ENCODE assay signal across 11 mouse cellular contexts in genomic region chr14:120347410-120348315, GRCm38 (mm10).
A peak's percentile ranks its signal among the peaks of the same experiment; 100 is the strongest.
DNase-seq lines count a peak whose midpoint lies in the region; ATAC-seq and TF ChIP-seq lines count a peak whose summit lies in the region.
"Had no signal": no experiment of that assay in that cellular context is flagged by ENCODE, and none has a peak within 500 bp of the region (broad histone marks: within the 10 kb centered on the region; RNA-seq: fewer than 3 reads in every experiment).

No protein-coding gene starts in this region.

- intact Hi-C loops in left cerebral cortex, adult 2 months (cut with DNase I) = no loop called here

- no peaks in the 10 kb centered on the region for H3K9me3 ChIP-seq in forebrain, embryonic 11.5 days (ENCODE audit: control insufficient read depth, low read length)
- H3K9me3 ChIP-seq in forebrain, embryonic 14.5 days (replicated peaks; ENCODE audit: control insufficient read depth, low read length) = no peaks in the 10 kb centered on the region; the same call in 1 of the 2 replicates
- H3K9me3 ChIP-seq in embryonic facial prominence, embryonic 10.5 days = peaks cover 18% of the 10 kb centered on the region

- no peaks in the 10 kb centered on the region for H3K4me1 ChIP-seq in forebrain, embryonic 11.5 days (replicated peaks; ENCODE audit: control insufficient read depth, insufficient read depth, low read length)
- no peaks in the 10 kb centered on the region for H3K4me1 ChIP-seq in forebrain, embryonic 14.5 days (ENCODE audit: control insufficient read depth, insufficient read depth, low read length)
- peaks cover 18% of the 10 kb centered on the region for H3K4me1 ChIP-seq in embryonic facial prominence, embryonic 10.5 days

- peak; percentile 27 for TF ChIP-seq CTCF in left cerebral cortex, adult 2 months (IDR thresholded peaks at IDR 0.05)

- no peak overlapping the region for H3K4me3 ChIP-seq in forebrain, embryonic 11.5 days (ENCODE audit: low read depth, low read length)
- H3K4me3 ChIP-seq in forebrain, embryonic 14.5 days (ENCODE audit: low read depth, low read length) = no peak overlapping the region
- no peak overlapping the region for H3K4me3 ChIP-seq in left cerebral cortex, adult 2 months
- H3K4me3 ChIP-seq in embryonic facial prominence, embryonic 10.5 days = no peak overlapping the region
- H3K4me3 ChIP-seq: erythroblast, embryonic 14.5 days; lung, embryonic 15.5 days had no signal

- no peaks in the 10 kb centered on the region for H3K36me3 ChIP-seq in forebrain, embryonic 11.5 days (ENCODE audit: control insufficient read depth, insufficient read depth, low read length)
- H3K36me3 ChIP-seq in forebrain, embryonic 14.5 days (ENCODE audit: control insufficient read depth, insufficient read depth, low read length) = no peaks in the 10 kb centered on the region
- H3K36me3 ChIP-seq in embryonic facial prominence, embryonic 10.5 days (replicated peaks) = peaks cover 52% of the 10 kb centered on the region

- 81% methylated on average over 11 of the region's 11 CpGs for WGBS in forebrain, embryonic 11.5 days
- 87% methylated on average over 11 of the region's 11 CpGs for WGBS in forebrain, embryonic 14.5 days
- 65% methylated on average over 11 of the region's 11 CpGs for WGBS in embryonic facial prominence, embryonic 10.5 days

- DNase-seq in forebrain, embryonic 11.5 days (ENCODE audit: low spot score) = peak; percentile 46
- no peak for DNase-seq in forebrain, embryonic 14.5 days (ENCODE audit: low spot score)
- no peak for DNase-seq in left cerebral cortex, adult 2 months (ENCODE audit: extremely low spot score in 1 of 2, low spot score in 2 of 2)
- no peak for DNase-seq in left cerebral cortex, adult 9 months (ENCODE audit: low spot score in 2 of 2)
- DNase-seq in embryonic facial prominence, embryonic 10.5 days (ENCODE audit: low spot score) = no peak
- DNase-seq in adrenal gland, adult 8-10 months = no peak
- DNase-seq: kidney, postnatal 36 days had no signal

- no peaks in the 10 kb centered on the region for H3K27me3 ChIP-seq in forebrain, embryonic 11.5 days (ENCODE audit: control insufficient read depth, insufficient read depth, low read length)
- no peaks in the 10 kb centered on the region for H3K27me3 ChIP-seq in forebrain, embryonic 14.5 days (replicated peaks; ENCODE audit: control insufficient read depth, insufficient read depth, low read length)
- H3K27me3 ChIP-seq in embryonic facial prominence, embryonic 10.5 days (replicated peaks; ENCODE audit: low read depth, poor library complexity, severe bottlenecking) = no peaks in the 10 kb centered on the region
- H3K27me3 ChIP-seq: lung, embryonic 15.5 days had no signal

- no peak overlapping the region for H3K9ac ChIP-seq in forebrain, embryonic 11.5 days (ENCODE audit: low read length)
- no peak overlapping the region for H3K9ac ChIP-seq in forebrain, embryonic 14.5 days (ENCODE audit: low read length)
- H3K9ac ChIP-seq: lung, embryonic 15.5 days had no signal

- ATAC-seq in forebrain, embryonic 11.5 days (replicated peaks; ENCODE audit: low FRiP score) = no peak
- no peak for ATAC-seq in forebrain, embryonic 14.5 days
- ATAC-seq in megakaryocyte-erythroid progenitor cell, adult 5-6 weeks (replicated peaks; ENCODE audit: low FRiP score, low TSS enrichment, poor library complexity, severe bottlenecking) = peak; percentile 77
- no peak for ATAC-seq in cerebellum, adult (ENCODE audit: insufficient number of reproducible peaks, low FRiP score, low TSS enrichment)

- no peak overlapping the region for H3K27ac ChIP-seq in forebrain, embryonic 11.5 days (ENCODE audit: low read depth, low read length)
- no peak overlapping the region for H3K27ac ChIP-seq in forebrain, embryonic 14.5 days (ENCODE audit: low read depth, low read length)
- no peak overlapping the region for H3K27ac ChIP-seq in left cerebral cortex, adult 2 months
- H3K27ac ChIP-seq in embryonic facial prominence, embryonic 10.5 days (replicated peaks) = peak overlapping the region; percentile 45; the same call in 1 of the 2 replicates
- H3K27ac ChIP-seq: lung, embryonic 15.5 days had no signal

- H3K4me2 ChIP-seq in forebrain, embryonic 11.5 days (ENCODE audit: low read depth, low read length, severe bottlenecking) = no peak overlapping the region
- no peak overlapping the region for H3K4me2 ChIP-seq in forebrain, embryonic 14.5 days (ENCODE audit: low read length)
- H3K4me2 ChIP-seq: lung, embryonic 15.5 days had no signal
